Mouse (Mus musculus): Measurements from ENCODE around the gene Tpte. TPM values are rescaled to one million over a fixed set of nuclear protein-coding genes. Genes with fewer than 3 reads are reported as not detected.
A peak's percentile ranks its signal among the peaks of the same experiment; 100 is the strongest.

The Tpte gene
- polyA plus RNA-seq, 1 experiment from 2014 or later, result not detected

DNA sequence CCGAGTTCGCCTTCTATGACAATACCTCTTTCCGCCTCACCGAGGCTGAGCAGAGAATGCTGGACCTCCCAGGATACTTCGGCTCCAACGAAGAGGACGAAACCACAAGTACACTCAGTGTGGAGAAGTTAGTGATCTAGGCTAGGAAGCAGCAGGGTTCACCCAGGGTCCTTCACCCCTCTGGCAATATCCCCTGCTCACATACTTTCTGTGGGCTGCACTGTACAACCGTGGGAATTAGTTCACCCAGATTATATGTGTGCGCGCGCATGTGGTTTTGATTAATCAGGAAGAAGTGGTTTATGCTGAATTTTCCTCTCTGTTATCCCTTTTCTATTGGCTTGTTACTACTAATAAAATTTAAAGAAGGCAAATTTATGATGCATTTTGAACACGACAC, 23.7 kb upstream of the Tpte start:
- TF ChIP-seq EP300 (IDR thresholded peaks at IDR 0.05; ENCODE audit: low read depth) (no peak), CTCF (IDR thresholded peaks at IDR 0.05; ENCODE audit: low read depth) (no peak)
- no peak for ATAC-seq
- DNase-seq, result no peak

DNA sequence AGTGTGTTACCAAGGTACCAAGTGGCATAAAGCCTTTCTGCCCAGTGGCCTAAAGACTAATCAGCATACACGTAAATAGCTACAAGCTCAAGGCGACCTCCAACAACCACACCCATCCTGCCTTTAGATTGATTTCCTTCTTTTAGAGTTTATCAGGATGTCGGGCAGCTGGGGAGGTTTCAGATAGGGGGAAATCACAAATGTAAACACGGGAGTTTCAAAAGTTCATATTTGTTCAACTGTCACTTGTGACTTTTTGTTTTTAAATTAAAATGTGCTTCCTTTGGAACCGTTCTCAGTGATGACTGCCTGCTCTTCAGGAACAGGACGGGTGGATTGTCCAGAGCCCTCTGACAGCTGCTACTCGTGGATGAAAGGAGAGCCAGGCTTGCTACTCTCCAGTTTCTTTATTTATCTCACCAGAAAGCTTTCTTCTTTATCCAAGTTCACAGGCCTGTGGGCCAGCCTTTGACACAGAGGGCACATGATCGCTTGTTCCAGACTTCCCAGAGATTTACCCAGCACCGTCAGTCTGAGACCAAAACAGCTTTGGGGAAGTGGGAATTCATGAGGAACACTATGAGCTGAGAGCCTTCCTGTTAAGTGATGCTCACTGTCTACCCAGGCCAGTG, 23.0 kb upstream of the Tpte start:
- Histone ChIP-seq H3K4me2 (ENCODE audit: low read depth, low read length) (no peak overlapping the region), H3K27ac (ENCODE audit: low read depth) (0 out of 2 replicates have a peak overlapping the region, but pooled peaks have one; percentile 19), H3K36me3 (replicated peaks; ENCODE audit: insufficient read depth, low read length) (peaks cover 2% of the 10 kb centered on the region; the same call in 1 of the 2 replicates), H3K27me3 (ENCODE audit: insufficient read depth, low read length) (no peaks in the 10 kb centered on the region), H3K4me3 (ENCODE audit: low read depth, low read length) (no peak overlapping the region), H3K9me3 (ENCODE audit: low read length) (no peaks in the 10 kb centered on the region), H3K9ac (replicated peaks) (no peak overlapping the region), H3K4me1 (ENCODE audit: insufficient read depth) (peaks cover 10% of the 10 kb centered on the region)
- ATAC-seq (peak; percentile 15; the same call in 1 of the 2 replicates), DNase-seq (no peak)
- TF ChIP-seq EP300 (IDR thresholded peaks at IDR 0.05; ENCODE audit: low read depth), result 0 out of 2 replicates have a peak, but pooled peaks have one; percentile 15
- no peak for TF ChIP-seq CTCF (IDR thresholded peaks at IDR 0.05; ENCODE audit: low read depth)
- 30% methylated on average over 9 of the region's 9 CpGs for WGBS (ENCODE audit: insufficient replicate concordance)

More for the DNA sequence above, 23.7 kb upstream of the Tpte start:
- Histone ChIP-seq H3K27me3 (ENCODE audit: insufficient read depth, low read length) (no peaks in the 10 kb centered on the region), H3K4me3 (ENCODE audit: low read depth, low read length) (no peak overlapping the region), H3K4me1 (ENCODE audit: insufficient read depth) (peaks cover 10% of the 10 kb centered on the region), H3K27ac (ENCODE audit: low read depth) (no peak overlapping the region), H3K36me3 (replicated peaks; ENCODE audit: insufficient read depth, low read length) (peaks cover 2% of the 10 kb centered on the region; the same call in 1 of the 2 replicates), H3K9me3 (ENCODE audit: low read length) (no peaks in the 10 kb centered on the region), H3K9ac (replicated peaks) (no peak overlapping the region), H3K4me2 (ENCODE audit: low read depth, low read length) (no peak overlapping the region)
- 79% methylated on average over 12 of the region's 12 CpGs for WGBS (ENCODE audit: insufficient replicate concordance)

DNA sequence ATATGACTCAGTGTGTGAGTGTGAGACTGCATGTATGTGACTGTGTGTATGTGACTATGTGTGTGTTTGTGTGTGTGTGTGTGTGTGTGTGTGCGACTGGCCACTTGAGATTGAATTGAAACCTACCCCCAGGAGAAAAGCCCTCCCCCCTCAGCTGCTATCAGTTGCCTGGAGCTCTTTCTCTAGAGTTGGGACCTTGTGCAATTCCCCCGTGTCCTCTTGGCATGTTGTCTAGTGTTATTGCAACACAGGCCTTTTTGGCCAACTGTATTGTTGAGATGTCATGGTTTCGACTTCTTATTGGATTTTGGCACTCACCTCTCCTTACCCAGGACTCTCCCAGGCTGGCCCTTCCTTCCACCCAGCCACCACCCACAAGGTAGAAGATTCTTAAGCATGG, 21.0 kb upstream of the Tpte start:
- no peak overlapping the region for H3K27ac ChIP-seq (ENCODE audit: low read depth)
- peaks cover 2% of the 10 kb centered on the region; the same call in 1 of the 2 replicates for H3K36me3 ChIP-seq (replicated peaks; ENCODE audit: insufficient read depth, low read length)
- peak; percentile 53 for DNase-seq
- H3K9me3 ChIP-seq (ENCODE audit: low read length), result no peaks in the 10 kb centered on the region
- no peak overlapping the region for H3K4me3 ChIP-seq (ENCODE audit: low read depth, low read length)
- no peak overlapping the region for H3K4me2 ChIP-seq (ENCODE audit: low read depth, low read length)
- no peak overlapping the region for H3K9ac ChIP-seq (replicated peaks)
- peak; percentile 89 for ATAC-seq
- no peak for TF ChIP-seq CTCF (IDR thresholded peaks at IDR 0.05; ENCODE audit: low read depth)
- 51% methylated on average over 3 of the region's 3 CpGs for WGBS (ENCODE audit: insufficient replicate concordance)
- H3K27me3 ChIP-seq (ENCODE audit: insufficient read depth, low read length), result no peaks in the 10 kb centered on the region
- H3K4me1 ChIP-seq (ENCODE audit: insufficient read depth), result peaks cover 10% of the 10 kb centered on the region

DNA sequence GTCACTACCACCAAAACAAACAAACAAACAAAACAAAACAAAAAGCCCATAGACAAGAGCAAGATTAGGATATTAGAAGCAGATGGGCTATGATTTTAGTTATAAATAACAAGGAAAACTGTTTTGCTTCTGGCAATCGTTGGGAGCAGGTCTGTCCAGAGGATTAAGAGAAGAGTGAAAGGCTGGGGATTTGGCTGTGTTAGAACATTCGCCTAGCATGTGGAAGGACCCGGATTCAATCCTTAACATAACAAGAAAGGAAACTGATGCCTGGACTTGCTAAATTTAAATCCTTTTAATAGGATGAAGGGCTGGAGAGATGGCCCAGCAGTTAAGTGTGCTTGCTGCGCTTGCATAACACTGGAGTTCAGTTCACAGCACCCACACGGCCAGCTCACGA, 18.9 kb upstream of the Tpte start:
- H3K4me2 ChIP-seq (ENCODE audit: low read depth, low read length), result no peak overlapping the region
- peaks cover 10% of the 10 kb centered on the region for H3K4me1 ChIP-seq (ENCODE audit: insufficient read depth)
- ATAC-seq, result no peak
- no peak overlapping the region for H3K27ac ChIP-seq (ENCODE audit: low read depth)
- TF ChIP-seq EP300 (IDR thresholded peaks at IDR 0.05; ENCODE audit: low read depth) (no peak), CTCF (IDR thresholded peaks at IDR 0.05; ENCODE audit: low read depth) (no peak)
- no peak for DNase-seq
- 71% methylated on average over 6 of the region's 6 CpGs for WGBS (ENCODE audit: insufficient replicate concordance)
- H3K9me3 ChIP-seq (ENCODE audit: low read length), result no peaks in the 10 kb centered on the region
- no peaks in the 10 kb centered on the region for H3K27me3 ChIP-seq (ENCODE audit: insufficient read depth, low read length)
- no peak overlapping the region for H3K4me3 ChIP-seq (ENCODE audit: low read depth, low read length)
- H3K9ac ChIP-seq (replicated peaks), result no peak overlapping the region
- no peaks in the 10 kb centered on the region for H3K36me3 ChIP-seq (replicated peaks; ENCODE audit: insufficient read depth, low read length)

DNA sequence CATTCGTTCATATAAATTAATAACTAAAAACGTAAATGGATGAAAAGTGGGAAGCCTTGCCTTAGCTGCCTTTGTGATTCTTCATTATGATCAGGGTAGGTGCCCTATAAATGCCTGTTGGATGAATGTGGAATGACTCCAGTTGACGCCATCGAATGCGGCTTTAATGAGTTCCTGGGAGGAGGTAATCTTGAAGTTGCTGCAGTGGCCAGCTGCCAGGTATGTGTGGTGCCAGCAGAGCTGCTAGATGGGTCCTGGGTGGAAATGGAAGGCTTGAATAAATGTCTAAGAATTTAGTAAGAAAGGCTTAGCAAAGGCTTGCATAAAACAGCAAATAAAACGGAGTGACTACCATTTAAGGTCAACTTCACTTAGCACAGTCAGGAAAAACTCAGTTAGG, 18.5 kb upstream of the Tpte start:
- Histone ChIP-seq H3K4me3 (ENCODE audit: low read depth, low read length) (no peak overlapping the region), H3K36me3 (replicated peaks; ENCODE audit: insufficient read depth, low read length) (no peaks in the 10 kb centered on the region), H3K9me3 (ENCODE audit: low read length) (no peaks in the 10 kb centered on the region), H3K4me2 (ENCODE audit: low read depth, low read length) (no peak overlapping the region), H3K4me1 (ENCODE audit: insufficient read depth) (peaks cover 10% of the 10 kb centered on the region), H3K27me3 (ENCODE audit: insufficient read depth, low read length) (no peaks in the 10 kb centered on the region), H3K27ac (ENCODE audit: low read depth) (no peak overlapping the region), H3K9ac (replicated peaks) (no peak overlapping the region)
- DNase-seq (no peak), ATAC-seq (no peak)
- 83% methylated on average over 6 of the region's 6 CpGs for WGBS (ENCODE audit: insufficient replicate concordance)
- TF ChIP-seq EP300 (IDR thresholded peaks at IDR 0.05; ENCODE audit: low read depth) (no peak), CTCF (IDR thresholded peaks at IDR 0.05; ENCODE audit: low read depth) (no peak)

DNA sequence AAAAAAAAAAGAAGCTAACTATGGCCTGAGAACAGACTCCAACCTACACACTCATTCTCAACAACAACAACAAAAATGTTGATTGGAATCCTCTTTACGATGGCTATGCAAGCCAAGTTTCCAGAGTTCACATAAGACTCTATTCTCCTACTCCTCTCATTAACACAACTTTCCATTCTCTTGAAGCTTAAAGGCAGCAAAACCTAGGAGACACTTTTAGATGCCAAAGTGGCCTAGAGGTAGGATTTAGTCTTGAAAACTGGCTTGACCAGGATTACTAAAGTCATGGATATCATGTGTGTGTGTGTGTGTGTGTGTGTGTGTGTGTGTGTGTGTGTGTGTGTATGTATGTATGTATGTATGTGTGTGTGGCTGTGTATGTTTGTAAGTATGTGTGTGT, 18.0 kb upstream of the Tpte start:
- H3K27me3 ChIP-seq (ENCODE audit: insufficient read depth, low read length), result no peaks in the 10 kb centered on the region
- H3K4me2 ChIP-seq (ENCODE audit: low read depth, low read length), result no peak overlapping the region
- H3K27ac ChIP-seq (ENCODE audit: low read depth), result no peak overlapping the region
- peaks cover 6% of the 10 kb centered on the region for H3K4me1 ChIP-seq (ENCODE audit: insufficient read depth)
- TF ChIP-seq EP300 (IDR thresholded peaks at IDR 0.05; ENCODE audit: low read depth) (no peak), CTCF (IDR thresholded peaks at IDR 0.05; ENCODE audit: low read depth) (no peak)
- H3K9ac ChIP-seq (replicated peaks), result no peak overlapping the region
- WGBS (ENCODE audit: insufficient replicate concordance), result 76% methylated on average over 1 of the region's 1 CpGs
- H3K36me3 ChIP-seq (replicated peaks; ENCODE audit: insufficient read depth, low read length), result no peaks in the 10 kb centered on the region
- no peak overlapping the region for H3K4me3 ChIP-seq (ENCODE audit: low read depth, low read length)
- ATAC-seq (no peak), DNase-seq (no peak)
- H3K9me3 ChIP-seq (ENCODE audit: low read length), result no peaks in the 10 kb centered on the region
